Mouse (Mus musculus) hindbrain, embryonic 10.5 days (tissue): ENCODE measurements around the gene Susd6. TPM values are rescaled to one million over a fixed set of nuclear protein-coding genes. Genes with fewer than 3 reads are reported as not detected.

Experiments used
- DNase-seq: peaks from one replicate; pipeline ENCODE4 v3.0.0-alpha.2; 2017; ENCODE audit warnings: low spot score
- H3K27ac ChIP-seq: fragments of 300-500 bp; sonication (generic); 2 replicates; pipeline ENCODE4 v1.5.1; 2016; ENCODE audit warnings: mild to moderate bottlenecking, moderate library complexity
- H3K27me3 ChIP-seq: fragments of 300-500 bp; sonication (generic); 2 replicates; pipeline ENCODE4 v1.6.1; 2016; ENCODE audit warnings: mild to moderate bottlenecking; ENCODE audit not compliant: poor library complexity, insufficient read depth, severe bottlenecking
- H3K36me3 ChIP-seq: fragments of 300-500 bp; sonication (generic); 2 replicates; pipeline ENCODE4 v1.6.1; 2016; ENCODE audit warnings: mild to moderate bottlenecking, moderate library complexity
- H3K4me1 ChIP-seq: fragments of 300-500 bp; sonication (generic); replicated peaks from 2 replicates; pipeline ENCODE4 v1.6.1; 2016; ENCODE audit warnings: mild to moderate bottlenecking
- H3K4me3 ChIP-seq: fragments of 300-500 bp; sonication (generic); 2 replicates; pipeline ENCODE4 v1.5.1; 2016; ENCODE audit warnings: mild to moderate bottlenecking, moderate library complexity
- H3K9me3 ChIP-seq: fragments of 300-500 bp; sonication (generic); 2 replicates; pipeline ENCODE4 v1.6.1; 2016; ENCODE audit warnings: mild to moderate bottlenecking, moderate library complexity
- WGBS: fragments of 180-500 bp; shearing (Covaris S2); methylation state at CpG from one replicate; pipeline ENCODE4 v1.1.7; 2016; 5-methylcytosine and 5-hydroxymethylcytosine counted together
- polyA plus RNA-seq: library from polyadenylated mRNA; unstranded; fragments of >200 nt; fragmentation: Nextera tagmentation; extraction: Ambion mirVana; gene quantifications from 2 replicates; pipeline ENCODE4 v1.2.1, GENCODE M21; 2016

Gene Susd6
- polyA plus RNA-seq, 1 experiment from 2014 or later: 15.9 TPM

GRCm38 (mm10) chr12:80878653-80879052, 88.3 kb downstream of the Susd6 start:
- Histone ChIP-seq H3K4me1 (peaks cover 8% of the 10 kb centered on the region; the same call in 1 of the 2 replicates), H3K9me3 (no peaks in the 10 kb centered on the region), H3K4me3 (no peak overlapping the region), H3K36me3 (peaks cover 72% of the 10 kb centered on the region), H3K27ac (no peak overlapping the region), H3K27me3 (no peaks in the 10 kb centered on the region)
- WGBS: 78% methylated on average over 3 of the region's 3 CpGs
- no peak for DNase-seq

- H3K9me3 ChIP-seq: no peaks in the 10 kb centered on the region
- no peaks in the 10 kb centered on the region for H3K27me3 ChIP-seq
- WGBS: 78% methylated on average over 4 of the region's 4 CpGs
- no peak overlapping the region for H3K27ac ChIP-seq
- H3K4me1 ChIP-seq: peaks cover 8% of the 10 kb centered on the region; the same call in 1 of the 2 replicates
- peaks cover 66% of the 10 kb centered on the region for H3K36me3 ChIP-seq
- H3K4me3 ChIP-seq: no peak overlapping the region
- DNase-seq: no peak
These were observed 89.0 kb downstream of the Susd6 start for GRCm38 (mm10) chr12:80879267-80879666.

GRCm38 (mm10) chr12:80881121-80881520, 90.8 kb downstream of the Susd6 start:
- H3K27ac ChIP-seq: no peak overlapping the region
- peaks cover 48% of the 10 kb centered on the region for H3K36me3 ChIP-seq
- H3K4me3 ChIP-seq: no peak overlapping the region
- H3K27me3 ChIP-seq: no peaks in the 10 kb centered on the region
- H3K9me3 ChIP-seq: no peaks in the 10 kb centered on the region
- DNase-seq: no peak
- 92% methylated on average over 3 of the region's 3 CpGs for WGBS
- H3K4me1 ChIP-seq: peaks cover 20% of the 10 kb centered on the region

GRCm38 (mm10) chr12:80883278-80883677, 93.0 kb downstream of the Susd6 start:
- 81% methylated on average over 3 of the region's 3 CpGs for WGBS
- Histone ChIP-seq H3K36me3 (peaks cover 31% of the 10 kb centered on the region), H3K27me3 (no peaks in the 10 kb centered on the region), H3K4me3 (no peak overlapping the region), H3K9me3 (no peaks in the 10 kb centered on the region), H3K27ac (no peak overlapping the region), H3K4me1 (peaks cover 15% of the 10 kb centered on the region)
- no peak for DNase-seq

- H3K4me1 ChIP-seq: peaks cover 12% of the 10 kb centered on the region
- peaks cover 27% of the 10 kb centered on the region for H3K36me3 ChIP-seq
- no peak overlapping the region for H3K4me3 ChIP-seq
- no peak overlapping the region for H3K27ac ChIP-seq
- H3K9me3 ChIP-seq: no peaks in the 10 kb centered on the region; the same call in 1 of the 2 replicates
- DNase-seq: no peak
- no peaks in the 10 kb centered on the region for H3K27me3 ChIP-seq
- 75% methylated on average over 5 of the region's 5 CpGs for WGBS
These were observed 93.6 kb downstream of the Susd6 start for GRCm38 (mm10) chr12:80883881-80884280.

- Histone ChIP-seq H3K9me3 (peaks cover 8% of the 10 kb centered on the region), H3K36me3 (peaks cover 12% of the 10 kb centered on the region), H3K27me3 (no peaks in the 10 kb centered on the region), H3K27ac (no peak overlapping the region), H3K4me1 (peaks cover 12% of the 10 kb centered on the region), H3K4me3 (no peak overlapping the region)
- DNase-seq: peak; percentile 35
- WGBS: 51% methylated on average over 15 of the region's 15 CpGs
These were observed 95.3 kb downstream of the Susd6 start for GRCm38 (mm10) chr12:80885301-80886288.

- H3K27me3 ChIP-seq: no peaks in the 10 kb centered on the region
- peaks cover 8% of the 10 kb centered on the region for H3K9me3 ChIP-seq
- H3K4me3 ChIP-seq: no peak overlapping the region
- 82% methylated on average over 2 of the region's 2 CpGs for WGBS
- DNase-seq: no peak
- no peak overlapping the region; the same call in 1 of the 2 replicates for H3K27ac ChIP-seq
- H3K36me3 ChIP-seq: no peaks in the 10 kb centered on the region
- peaks cover 12% of the 10 kb centered on the region for H3K4me1 ChIP-seq
These were observed 96.7 kb downstream of the Susd6 start for GRCm38 (mm10) chr12:80887036-80887435.

- H3K36me3 ChIP-seq: no peaks in the 10 kb centered on the region
- WGBS: 93% methylated on average over 3 of the region's 3 CpGs
These were observed 99.0 kb downstream of the Susd6 start for GRCm38 (mm10) chr12:80889331-80889730.

GRCm38 (mm10) chr12:80891074-80891473, 100.8 kb downstream of the Susd6 start:
- Histone ChIP-seq H3K27me3 (no peaks in the 10 kb centered on the region), H3K27ac (no peak overlapping the region), H3K4me1 (peaks cover 5% of the 10 kb centered on the region; the same call in 1 of the 2 replicates), H3K9me3 (peaks cover 8% of the 10 kb centered on the region), H3K36me3 (no peaks in the 10 kb centered on the region), H3K4me3 (no peak overlapping the region)
- 93% methylated on average over 2 of the region's 2 CpGs for WGBS
- no peak for DNase-seq

More at GRCm38 (mm10) chr12:80889331-80889730, 99.0 kb downstream of the Susd6 start:
- Histone ChIP-seq H3K27ac (no peak overlapping the region), H3K27me3 (no peaks in the 10 kb centered on the region), H3K9me3 (peaks cover 8% of the 10 kb centered on the region), H3K4me1 (peaks cover 12% of the 10 kb centered on the region), H3K4me3 (no peak overlapping the region)
- no peak for DNase-seq

GRCm38 (mm10) chr12:80893720-80894494, 103.6 kb downstream of the Susd6 start:
- H3K27me3 ChIP-seq: no peaks in the 10 kb centered on the region
- no peaks in the 10 kb centered on the region for H3K36me3 ChIP-seq
- peaks cover 10% of the 10 kb centered on the region for H3K9me3 ChIP-seq
- H3K4me3 ChIP-seq: no peak overlapping the region
- H3K27ac ChIP-seq: no peak overlapping the region
- DNase-seq: no peak
- H3K4me1 ChIP-seq: peaks cover 5% of the 10 kb centered on the region; the same call in 1 of the 2 replicates
- 91% methylated on average over 18 of the region's 18 CpGs for WGBS

GRCm38 (mm10) chr12:80894973-80895570, 104.8 kb downstream of the Susd6 start:
- 10% methylated on average over 19 of the region's 19 CpGs for WGBS
- H3K36me3 ChIP-seq: no peaks in the 10 kb centered on the region
- peak overlapping the region; percentile 39 for H3K4me3 ChIP-seq
- H3K27ac ChIP-seq: peak overlapping the region; percentile 75
- H3K27me3 ChIP-seq: no peaks in the 10 kb centered on the region
- peaks cover 5% of the 10 kb centered on the region; the same call in 1 of the 2 replicates for H3K4me1 ChIP-seq
- DNase-seq: peak; percentile 82
- 0 out of 2 replicates have a peak, but pooled peaks cover 3% of the 10 kb centered on the region for H3K9me3 ChIP-seq

GRCm38 (mm10) chr12:80909631-80910030, 119.3 kb downstream of the Susd6 start:
- 89% methylated on average over 8 of the region's 8 CpGs for WGBS
- Histone ChIP-seq H3K36me3 (no peaks in the 10 kb centered on the region), H3K27ac (no peak overlapping the region), H3K27me3 (no peaks in the 10 kb centered on the region), H3K4me1 (no peaks in the 10 kb centered on the region), H3K4me3 (no peak overlapping the region), H3K9me3 (no peaks in the 10 kb centered on the region)
- no peak for DNase-seq
